Mouse (Mus musculus): ENCODE measurements around the gene Rab22a.

The Rab22a gene

GRCm38 (mm10) chr2:173724382-173724781, 64.8 kb downstream of the Rab22a start:
- no peak for DNase-seq

- no peak for DNase-seq
Observed at GRCm38 (mm10) chr2:173724940-173725807, 65.6 kb downstream of the Rab22a start.

DNA sequence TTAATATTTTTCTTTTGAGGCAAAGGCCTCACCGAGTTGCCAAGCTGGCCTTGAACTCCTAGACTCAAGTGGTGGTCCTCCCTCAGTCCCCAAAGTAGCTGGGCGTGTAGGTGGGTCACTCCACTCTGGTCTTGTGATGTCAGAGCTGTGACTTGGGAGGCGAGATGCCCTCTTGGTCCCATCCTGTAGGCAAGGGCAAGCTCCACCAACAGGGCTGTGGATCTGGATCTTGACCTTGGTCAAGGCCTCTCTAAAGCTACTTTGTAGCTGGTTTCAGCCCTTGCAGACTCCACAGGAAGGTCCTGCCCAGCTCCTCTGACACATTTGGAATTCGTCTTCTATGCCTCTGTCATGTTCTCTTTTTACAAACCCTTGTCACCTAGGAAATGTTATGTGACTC, 66.3 kb downstream of the Rab22a start:
- no peak for DNase-seq

GRCm38 (mm10) chr2:173730444-173730966, 70.9 kb downstream of the Rab22a start:
- no peak for DNase-seq

GRCm38 (mm10) chr2:173734426-173734825, 74.9 kb downstream of the Rab22a start:
- DNase-seq, result no peak

GRCm38 (mm10) chr2:173737222-173737989, 77.8 kb downstream of the Rab22a start, which contains the start of gene Vapb:
Gene Vapb, plus strand, starts transcription at chr2:173737511.
- DNase-seq, result peak; percentile 100

DNA sequence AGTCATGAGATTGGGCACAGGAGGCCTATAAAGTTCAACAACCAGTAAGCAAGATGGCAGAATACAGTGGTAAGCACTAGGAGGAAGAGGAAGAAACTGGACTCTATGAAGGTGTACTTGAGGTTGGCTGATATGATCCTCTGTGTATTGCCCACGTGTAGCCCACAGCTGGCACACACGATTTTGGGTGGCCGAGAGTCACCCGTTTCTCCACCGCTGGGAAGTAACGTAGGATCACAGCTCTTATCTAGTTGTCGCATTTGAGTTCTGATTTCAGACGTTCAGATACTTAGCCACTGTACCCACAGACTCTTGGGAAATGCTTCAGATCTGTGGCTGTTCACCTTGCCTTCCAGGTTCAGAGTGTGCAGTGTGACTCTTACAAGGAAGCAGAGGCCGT, 78.7 kb downstream of the Rab22a start:
- DNase-seq, result no peak

GRCm38 (mm10) chr2:173739107-173739506, 79.5 kb downstream of the Rab22a start:
- no peak for DNase-seq

DNA sequence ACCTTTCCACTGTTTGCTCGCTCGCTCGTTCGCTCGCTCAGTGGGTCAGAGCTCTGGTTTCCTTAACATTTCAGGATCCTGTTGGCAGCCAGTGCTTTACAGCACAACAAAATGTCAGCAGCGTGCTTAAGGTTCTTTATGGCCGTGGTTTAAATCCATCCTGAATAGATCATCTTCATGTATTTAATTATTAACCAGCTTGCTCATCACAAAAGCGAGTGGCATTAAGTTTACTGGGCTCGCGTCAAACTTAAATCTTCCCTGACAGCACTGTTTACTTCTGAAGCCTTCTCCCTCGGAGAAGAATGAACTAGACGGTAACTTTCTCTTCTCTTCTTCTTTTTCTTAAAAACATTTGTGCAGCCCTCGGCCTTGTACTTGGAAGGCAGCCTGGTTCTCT, 82.5 kb downstream of the Rab22a start:
- no peak for DNase-seq

GRCm38 (mm10) chr2:173742744-173743143, 83.2 kb downstream of the Rab22a start:
- DNase-seq, result no peak

DNA sequence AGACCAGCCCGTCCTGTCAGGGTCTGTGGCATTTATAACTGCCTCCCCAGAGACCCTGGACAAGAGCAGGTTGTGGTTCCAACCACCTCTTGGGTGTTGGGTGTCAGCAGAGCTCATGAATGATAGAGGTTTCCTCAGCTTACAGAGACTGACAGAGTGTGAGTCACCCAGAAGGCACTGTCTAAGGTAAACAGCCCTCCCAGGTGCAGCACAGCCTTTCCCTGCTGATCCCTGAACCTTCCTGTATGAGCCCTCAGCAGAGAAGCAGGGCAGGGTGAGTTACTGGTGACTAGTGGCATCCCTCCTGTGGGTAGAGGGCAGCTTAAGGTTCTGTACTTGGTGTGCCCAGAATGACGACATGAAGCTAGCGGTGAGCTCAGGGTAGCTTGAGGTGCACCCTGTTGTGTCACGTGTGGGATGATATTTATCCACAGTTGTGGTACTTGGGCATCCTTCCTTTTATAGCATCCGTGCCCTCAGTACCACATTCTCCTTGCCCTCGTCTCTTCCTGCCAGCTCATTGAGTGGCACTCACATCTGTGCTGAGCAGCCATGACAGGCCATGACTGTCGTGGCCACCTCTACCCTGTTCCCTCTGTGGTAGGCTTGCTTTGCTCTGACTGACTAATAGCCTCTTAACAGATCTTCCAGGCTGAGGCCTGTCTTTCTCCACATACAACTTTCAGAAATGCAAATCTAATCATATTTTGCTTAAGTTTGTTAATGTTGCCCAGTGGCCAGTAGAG, 84.7 kb downstream of the Rab22a start:
- no peak for DNase-seq

- DNase-seq, result no peak
Observed at GRCm38 (mm10) chr2:173748961-173749659, 89.5 kb downstream of the Rab22a start.

- DNase-seq, result no peak
Observed at GRCm38 (mm10) chr2:173755433-173756144, 96.0 kb downstream of the Rab22a start.
